Mouse (Mus musculus) ES-E14 (cell line): ENCODE data around the gene Sh3rf1.

ENCODE experiments used
- CHD2 ChIP-seq: IDR thresholded peaks from 2 replicates; pipeline ENCODE4 v1.6.1; 2014; ENCODE audit warnings: mild to moderate bottlenecking, low read depth, low read length, inconsistent platforms
- HCFC1 ChIP-seq: IDR thresholded peaks from 2 replicates; pipeline ENCODE4 v1.6.1; 2012; ENCODE audit warnings: low read length, inconsistent platforms, borderline replicate concordance; ENCODE audit not compliant: insufficient read depth
- MAFK ChIP-seq: IDR thresholded peaks from 2 replicates; pipeline ENCODE4 v1.6.1; 2014; ENCODE audit warnings: mild to moderate bottlenecking, low read depth, low read length, inconsistent platforms; ENCODE audit not compliant: insufficient read depth
- ZC3H11A ChIP-seq: IDR thresholded peaks from 2 replicates; pipeline ENCODE4 v1.6.1; 2012; ENCODE audit warnings: low read depth, mild to moderate bottlenecking, inconsistent platforms, low read length, borderline replicate concordance
- ZNF384 ChIP-seq: IDR thresholded peaks from 2 replicates; pipeline ENCODE4 v1.6.1; 2012; ENCODE audit warnings: low read depth, low read length, inconsistent platforms

DNA sequence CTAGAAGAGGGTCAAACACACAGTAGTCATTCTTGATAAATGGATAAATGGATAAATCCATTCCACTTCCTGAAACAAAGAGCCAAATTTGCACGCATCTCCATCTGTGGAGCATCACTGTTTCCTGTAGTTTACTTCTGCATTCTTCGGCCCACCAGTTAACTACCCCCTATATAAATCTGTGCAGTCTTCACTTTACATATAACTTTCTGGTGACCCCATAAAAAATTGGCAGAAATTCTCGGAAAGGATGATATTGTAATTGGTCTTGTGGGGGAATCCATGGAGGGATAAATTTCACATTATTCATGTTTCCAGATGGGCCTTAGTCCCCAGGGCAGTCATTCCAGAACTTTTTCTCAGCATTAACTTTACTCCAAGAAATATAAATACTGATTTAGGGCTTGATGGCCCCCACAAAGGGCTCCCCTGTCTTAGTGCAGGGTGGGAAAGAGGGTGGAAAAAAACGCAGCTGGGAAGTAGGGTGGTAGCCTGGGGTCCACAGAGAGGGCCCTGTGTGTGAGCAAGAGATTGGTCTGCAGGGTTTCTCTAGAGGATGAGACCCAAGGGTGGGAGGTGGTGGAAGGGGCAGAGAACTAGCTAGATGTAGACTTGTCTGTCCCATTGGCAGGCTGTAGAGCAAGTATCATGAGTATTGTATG is 205.3 kb downstream of the Sh3rf1 start:
- TF ChIP-seq ZNF384 = no peak
- no peak for TF ChIP-seq ZC3H11A
- TF ChIP-seq CHD2 = no peak
- TF ChIP-seq MAFK = no peak
- TF ChIP-seq HCFC1 = no peak
